Mouse (Mus musculus): ENCODE results near the gene Runx3. TPM values are rescaled to one million over a fixed set of nuclear protein-coding genes. Genes with fewer than 3 reads are reported as not detected.

Gene Runx3
- total and polyA plus RNA-seq, 2 experiments, result under 0.01 to 0.18 TPM

DNA sequence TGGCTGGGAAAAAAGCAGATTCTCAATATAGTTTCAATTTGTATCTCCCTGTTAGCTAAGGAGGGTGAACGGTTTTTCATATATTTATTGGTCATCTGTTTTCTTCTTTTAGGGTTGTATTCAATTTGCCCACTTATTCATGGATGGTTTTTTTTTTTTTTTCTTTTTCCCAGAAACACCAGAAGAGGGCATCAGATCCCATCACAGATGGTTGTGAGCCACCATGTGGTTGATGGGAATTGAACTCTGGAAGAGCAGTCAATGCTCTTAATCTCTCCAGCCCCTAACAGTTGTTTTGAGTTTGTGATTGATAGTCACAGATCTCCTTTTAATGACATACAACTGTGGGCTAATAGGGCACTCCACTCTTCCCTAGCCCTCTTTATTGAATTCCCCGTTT, 89.4 kb downstream of the Runx3 start:
- Histone ChIP-seq H3K4me3 (ENCODE audit: insufficient read depth, low read depth, low read length) (no peak overlapping the region), H3K36me3 (ENCODE audit: control insufficient read depth, insufficient read depth, low read length) (peaks cover 11% of the 10 kb centered on the region; the same call in 1 of the 2 replicates), H3K27ac (replicated peaks; ENCODE audit: insufficient read depth, low read depth, low read length) (no peak overlapping the region), H3K9ac (ENCODE audit: low read depth, low read length) (no peak overlapping the region), H3K27me3 (ENCODE audit: control insufficient read depth, insufficient read depth, low read length) (peaks cover 4% of the 10 kb centered on the region; the same call in 1 of the 2 replicates), H3K4me1 (ENCODE audit: control insufficient read depth, insufficient read depth, low read length) (peaks cover 4% of the 10 kb centered on the region; the same call in 1 of the 2 replicates), H3K79me2 (ENCODE audit: control insufficient read depth, insufficient read depth, low read length) (no peaks in the 10 kb centered on the region)
- no peak for DNase-seq (ENCODE audit: extremely low read depth, low read depth, low spot score)
- WGBS, result 80% methylated on average over 2 of the region's 2 CpGs
- no peak for TF ChIP-seq CTCF (IDR thresholded peaks at IDR 0.05; ENCODE audit: low read depth, low read length)
- TF ChIP-seq POLR2A (IDR thresholded peaks at IDR 0.05; ENCODE audit: extremely low read depth, insufficient read depth, low read length), result no peak

DNA sequence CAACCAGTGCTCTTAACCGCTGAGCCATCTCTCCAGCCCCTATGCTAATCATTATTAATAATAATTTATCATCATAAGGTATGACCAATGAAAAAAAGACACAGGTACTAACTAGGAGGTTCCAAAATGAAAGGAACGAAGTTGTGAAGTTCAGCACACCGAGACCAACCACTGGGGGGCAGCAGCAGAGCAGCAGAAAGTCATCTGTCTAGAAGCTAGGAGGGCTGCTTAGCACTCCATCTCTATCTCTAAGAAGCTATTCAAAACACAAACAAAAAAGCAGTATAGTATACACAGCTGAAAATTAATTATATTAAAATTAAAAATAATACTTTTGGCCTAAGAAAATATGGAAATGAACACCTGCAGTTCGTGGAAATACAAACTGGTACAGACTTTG, 99.2 kb downstream of the Runx3 start:
- Histone ChIP-seq H3K9ac (ENCODE audit: low read depth, low read length) (no peak overlapping the region), H3K27ac (replicated peaks; ENCODE audit: insufficient read depth, low read depth, low read length) (no peak overlapping the region), H3K36me3 (ENCODE audit: control insufficient read depth, insufficient read depth, low read length) (peaks cover 43% of the 10 kb centered on the region), H3K27me3 (ENCODE audit: control insufficient read depth, insufficient read depth, low read length) (no peaks in the 10 kb centered on the region), H3K79me2 (ENCODE audit: control insufficient read depth, insufficient read depth, low read length) (peaks cover 13% of the 10 kb centered on the region; the same call in 1 of the 2 replicates), H3K4me1 (ENCODE audit: control insufficient read depth, insufficient read depth, low read length) (peaks cover 17% of the 10 kb centered on the region), H3K4me3 (ENCODE audit: insufficient read depth, low read depth, low read length) (no peak overlapping the region)
- peak; percentile 84 for TF ChIP-seq CTCF (IDR thresholded peaks at IDR 0.05; ENCODE audit: low read depth, low read length)
- no peak for TF ChIP-seq POLR2A (IDR thresholded peaks at IDR 0.05; ENCODE audit: extremely low read depth, insufficient read depth, low read length)
- peak; percentile 61 for DNase-seq (ENCODE audit: extremely low read depth, low read depth, low spot score)
- 39% methylated on average over 4 of the region's 4 CpGs for WGBS

DNA sequence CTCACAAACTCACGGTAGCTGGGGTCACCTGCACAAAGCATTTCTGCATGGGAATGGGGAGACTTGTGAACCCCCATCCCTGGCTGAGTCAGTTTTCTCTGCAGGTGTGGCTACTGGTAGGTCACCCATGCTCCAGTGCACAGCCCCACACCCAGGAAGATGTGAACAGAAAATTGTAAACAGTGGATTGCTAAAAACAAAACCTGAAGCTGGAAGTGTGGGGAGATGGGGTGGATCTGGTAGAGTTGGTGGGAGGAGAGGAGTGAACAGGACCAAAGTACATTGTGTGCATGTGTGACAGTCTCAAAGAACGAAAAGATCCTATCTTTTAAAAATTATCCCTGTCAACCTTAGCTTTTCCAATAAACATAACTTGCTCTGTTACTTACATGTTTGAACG, 100.2 kb downstream of the Runx3 start:
- peaks cover 42% of the 10 kb centered on the region for H3K36me3 ChIP-seq (ENCODE audit: control insufficient read depth, insufficient read depth, low read length)
- 30% methylated on average over 3 of the region's 3 CpGs for WGBS

DNA sequence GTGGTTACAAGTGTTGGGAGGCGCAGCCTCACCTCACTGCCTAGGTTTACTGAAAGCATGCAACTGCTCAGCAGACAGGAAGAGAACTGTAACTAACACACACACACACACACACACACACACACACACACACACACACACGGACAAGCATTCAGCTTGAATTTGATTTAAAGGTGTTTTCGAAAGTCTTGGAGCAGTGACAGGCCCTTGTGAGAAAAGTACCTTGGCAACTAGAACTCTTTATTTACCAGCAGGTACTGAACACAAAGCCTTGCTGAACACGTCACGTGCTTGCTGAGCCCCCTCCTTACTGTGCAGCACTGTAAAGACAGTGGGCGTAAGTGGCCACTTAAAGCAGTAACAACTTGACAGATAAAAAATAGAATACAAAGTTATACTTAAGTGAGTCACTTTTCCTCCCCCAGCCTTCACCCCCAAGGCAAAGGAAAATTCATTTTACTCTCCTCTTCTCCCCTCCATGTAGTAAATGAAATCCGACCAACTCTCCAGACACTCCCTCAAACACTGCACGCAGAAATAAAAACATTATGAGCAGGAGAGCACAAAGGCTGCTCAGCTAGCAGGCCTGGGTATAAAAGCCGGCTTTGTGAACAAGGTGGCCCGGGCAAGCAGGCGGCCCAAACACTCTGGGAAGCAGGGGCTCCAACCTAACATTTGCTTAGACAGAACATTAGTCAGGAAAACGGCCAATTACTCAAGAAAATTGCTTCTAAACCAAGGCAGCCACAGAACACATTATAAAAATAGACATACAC, 101.4 kb downstream of the Runx3 start:
- DNase-seq (ENCODE audit: extremely low read depth, low read depth, low spot score), result no peak
- TF ChIP-seq CTCF (IDR thresholded peaks at IDR 0.05; ENCODE audit: low read depth, low read length) (no peak), POLR2A (IDR thresholded peaks at IDR 0.05; ENCODE audit: extremely low read depth, insufficient read depth, low read length) (no peak)
- WGBS, result 64% methylated on average over 12 of the region's 12 CpGs
- Histone ChIP-seq H3K27ac (replicated peaks; ENCODE audit: insufficient read depth, low read depth, low read length) (peak overlapping the region; percentile 77), H3K4me1 (ENCODE audit: control insufficient read depth, insufficient read depth, low read length) (peaks cover 17% of the 10 kb centered on the region), H3K27me3 (ENCODE audit: control insufficient read depth, insufficient read depth, low read length) (no peaks in the 10 kb centered on the region), H3K4me3 (ENCODE audit: insufficient read depth, low read depth, low read length) (no peak overlapping the region), H3K36me3 (ENCODE audit: control insufficient read depth, insufficient read depth, low read length) (peaks cover 44% of the 10 kb centered on the region), H3K9ac (ENCODE audit: low read depth, low read length) (0 out of 2 replicates have a peak overlapping the region, but pooled peaks have one; percentile 4), H3K79me2 (ENCODE audit: control insufficient read depth, insufficient read depth, low read length) (peaks cover 23% of the 10 kb centered on the region; the same call in 1 of the 2 replicates)

More for the DNA sequence above, 100.2 kb downstream of the Runx3 start:
- DNase-seq (ENCODE audit: extremely low read depth, low read depth, low spot score), result peak; percentile 77
- no peaks in the 10 kb centered on the region for H3K27me3 ChIP-seq (ENCODE audit: control insufficient read depth, insufficient read depth, low read length)
- no peak overlapping the region for H3K9ac ChIP-seq (ENCODE audit: low read depth, low read length)
- peaks cover 17% of the 10 kb centered on the region for H3K4me1 ChIP-seq (ENCODE audit: control insufficient read depth, insufficient read depth, low read length)
- TF ChIP-seq CTCF (IDR thresholded peaks at IDR 0.05; ENCODE audit: low read depth, low read length), result no peak
- H3K4me3 ChIP-seq (ENCODE audit: insufficient read depth, low read depth, low read length), result no peak overlapping the region
- peak overlapping the region; percentile 77 for H3K27ac ChIP-seq (replicated peaks; ENCODE audit: insufficient read depth, low read depth, low read length)
- H3K79me2 ChIP-seq (ENCODE audit: control insufficient read depth, insufficient read depth, low read length), result peaks cover 16% of the 10 kb centered on the region; the same call in 1 of the 2 replicates

DNA sequence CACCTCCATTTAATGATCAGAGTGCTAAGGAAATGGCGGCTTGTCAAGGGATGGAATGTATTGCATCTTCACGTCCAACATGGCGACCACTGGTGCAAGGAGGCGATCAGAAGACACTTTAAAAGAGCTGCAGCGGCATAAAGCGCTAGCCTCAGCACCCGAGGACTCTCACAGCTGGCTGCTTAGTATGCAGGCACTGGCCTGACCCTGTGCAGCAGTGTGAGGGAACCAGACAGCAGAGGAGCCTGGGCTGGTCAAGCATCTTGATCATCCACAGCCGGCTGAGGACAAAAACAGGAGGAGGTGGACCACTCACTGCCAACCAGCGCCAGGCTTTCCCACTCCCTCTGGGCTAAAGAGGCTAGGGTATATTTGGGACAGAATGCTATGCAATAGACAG, 103.4 kb downstream of the Runx3 start:
- no peak for DNase-seq (ENCODE audit: extremely low read depth, low read depth, low spot score)
- Histone ChIP-seq H3K4me1 (ENCODE audit: control insufficient read depth, insufficient read depth, low read length) (peaks cover 17% of the 10 kb centered on the region), H3K4me3 (ENCODE audit: insufficient read depth, low read depth, low read length) (no peak overlapping the region), H3K79me2 (ENCODE audit: control insufficient read depth, insufficient read depth, low read length) (peaks cover 27% of the 10 kb centered on the region; the same call in 1 of the 2 replicates), H3K27ac (replicated peaks; ENCODE audit: insufficient read depth, low read depth, low read length) (no peak overlapping the region), H3K9ac (ENCODE audit: low read depth, low read length) (no peak overlapping the region), H3K27me3 (ENCODE audit: control insufficient read depth, insufficient read depth, low read length) (no peaks in the 10 kb centered on the region), H3K36me3 (ENCODE audit: control insufficient read depth, insufficient read depth, low read length) (peaks cover 30% of the 10 kb centered on the region)
- 91% methylated on average over 9 of the region's 9 CpGs for WGBS
- TF ChIP-seq CTCF (IDR thresholded peaks at IDR 0.05; ENCODE audit: low read depth, low read length), result no peak
- TF ChIP-seq POLR2A (IDR thresholded peaks at IDR 0.05; ENCODE audit: extremely low read depth, insufficient read depth, low read length), result no peak

All from liver, adult 2 months (tissue).